Mouse (Mus musculus): ENCODE measurements around the gene Tmem50a. TPM values are rescaled to one million over a fixed set of nuclear protein-coding genes. Genes with fewer than 3 reads are reported as not detected.
A peak's percentile ranks its signal among the peaks of the same experiment; 100 is the strongest.
"Not testable (repeated sequence)": the region's sequence is repeated elsewhere in the genome, so short reads cannot be mapped to it uniquely, and the experiment has no call there.

Tmem50a gene
- polyA plus RNA-seq, 1 experiment from 2014 or later: 160 TPM

GRCm38 (mm10) chr4:134922111-134922924, 7.5 kb upstream of the Tmem50a start:
- 53% methylated on average over 10 of the region's 10 CpGs for WGBS
- no peak for ATAC-seq (ENCODE audit: insufficient number of reproducible peaks, insufficient read depth, low FRiP score, low TSS enrichment)

DNA sequence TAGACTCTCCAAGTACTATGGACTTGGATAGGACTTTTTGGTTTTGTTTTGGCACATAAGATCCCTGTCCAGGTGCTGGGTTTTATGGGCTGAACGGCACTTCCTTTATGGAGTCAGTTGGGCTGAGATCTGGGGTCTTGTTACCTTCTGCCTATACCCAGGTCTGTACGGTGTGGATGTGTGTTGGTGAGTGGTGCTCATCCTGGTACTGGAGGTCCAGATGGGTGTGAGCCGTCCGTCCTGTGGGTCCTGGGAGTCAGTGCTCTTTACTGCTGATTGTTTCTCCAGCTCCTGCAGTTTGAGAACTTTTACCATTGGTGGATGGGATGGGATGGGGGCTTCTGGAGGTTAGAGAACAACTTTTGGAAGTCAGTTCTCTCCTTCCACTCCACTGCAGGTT, 6.9 kb upstream of the Tmem50a start:
- Histone ChIP-seq H3K36me3 (peaks cover 15% of the 10 kb centered on the region), H3K4me3 (no peak overlapping the region), H3K27ac (no peak overlapping the region), H3K4me1 (peaks cover 12% of the 10 kb centered on the region), H3K9me3 (no peaks in the 10 kb centered on the region), H3K4me2 (replicated peaks) (no peak overlapping the region), H3K27me3 (no peaks in the 10 kb centered on the region), H3K9ac (no peak overlapping the region)
- no peak for ATAC-seq (ENCODE audit: insufficient number of reproducible peaks, insufficient read depth, low FRiP score, low TSS enrichment)
- WGBS: 97% methylated on average over 4 of the region's 4 CpGs

More at GRCm38 (mm10) chr4:134922111-134922924, 7.5 kb upstream of the Tmem50a start:
- Histone ChIP-seq H3K4me3 (peak overlapping the region; percentile 100), H3K36me3 (peaks cover 20% of the 10 kb centered on the region), H3K4me2 (replicated peaks) (peak overlapping the region; percentile 71), H3K9ac (peak overlapping the region; percentile 57), H3K9me3 (no peaks in the 10 kb centered on the region), H3K27ac (peak overlapping the region; percentile 85), H3K27me3 (no peaks in the 10 kb centered on the region), H3K4me1 (peaks cover 12% of the 10 kb centered on the region)

DNA sequence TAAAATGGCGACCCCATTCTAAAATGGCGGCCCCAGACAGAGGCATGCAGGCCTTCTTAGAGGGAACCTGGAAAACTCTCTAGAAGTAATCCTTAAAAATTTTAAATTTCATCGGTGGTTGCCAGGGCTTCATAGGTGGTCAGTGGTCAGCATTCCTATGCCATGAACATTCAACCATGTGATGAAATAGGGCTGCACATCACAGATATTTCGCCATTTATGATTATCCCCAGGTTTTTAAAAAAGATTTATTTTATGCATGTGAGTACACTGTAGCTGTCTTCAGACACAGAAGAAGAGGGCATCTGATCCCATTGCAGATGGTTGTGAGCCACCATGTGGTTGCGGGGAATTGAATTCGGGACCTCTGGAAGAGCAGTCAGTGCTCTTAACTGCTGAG, 5.8 kb upstream of the Tmem50a start:
- no peak overlapping the region for H3K4me2 ChIP-seq (replicated peaks)
- WGBS: 92% methylated on average over 6 of the region's 6 CpGs
- no peak for ATAC-seq (ENCODE audit: insufficient number of reproducible peaks, insufficient read depth, low FRiP score, low TSS enrichment)

GRCm38 (mm10) chr4:134919733-134920540, 5.1 kb upstream of the Tmem50a start:
- H3K36me3 ChIP-seq: no peaks in the 10 kb centered on the region
- peaks cover 3% of the 10 kb centered on the region; the same call in 1 of the 2 replicates for H3K4me1 ChIP-seq
- no peak overlapping the region for H3K27ac ChIP-seq
- no peak overlapping the region for H3K4me3 ChIP-seq
- H3K27me3 ChIP-seq: no peaks in the 10 kb centered on the region
- no peaks in the 10 kb centered on the region for H3K9me3 ChIP-seq
- ATAC-seq (ENCODE audit: insufficient number of reproducible peaks, insufficient read depth, low FRiP score, low TSS enrichment): no peak
- no peak overlapping the region for H3K4me2 ChIP-seq (replicated peaks)
- WGBS: 41% methylated on average over 12 of the region's 12 CpGs
- H3K9ac ChIP-seq: no peak overlapping the region

More for the DNA sequence above, 5.8 kb upstream of the Tmem50a start:
- Histone ChIP-seq H3K9ac (no peak overlapping the region), H3K27ac (no peak overlapping the region), H3K9me3 (no peaks in the 10 kb centered on the region), H3K4me1 (peaks cover 6% of the 10 kb centered on the region), H3K4me3 (no peak overlapping the region), H3K27me3 (no peaks in the 10 kb centered on the region), H3K36me3 (peaks cover 5% of the 10 kb centered on the region)

GRCm38 (mm10) chr4:134918381-134918780, 3.6 kb upstream of the Tmem50a start:
- no peak overlapping the region for H3K27ac ChIP-seq

DNA sequence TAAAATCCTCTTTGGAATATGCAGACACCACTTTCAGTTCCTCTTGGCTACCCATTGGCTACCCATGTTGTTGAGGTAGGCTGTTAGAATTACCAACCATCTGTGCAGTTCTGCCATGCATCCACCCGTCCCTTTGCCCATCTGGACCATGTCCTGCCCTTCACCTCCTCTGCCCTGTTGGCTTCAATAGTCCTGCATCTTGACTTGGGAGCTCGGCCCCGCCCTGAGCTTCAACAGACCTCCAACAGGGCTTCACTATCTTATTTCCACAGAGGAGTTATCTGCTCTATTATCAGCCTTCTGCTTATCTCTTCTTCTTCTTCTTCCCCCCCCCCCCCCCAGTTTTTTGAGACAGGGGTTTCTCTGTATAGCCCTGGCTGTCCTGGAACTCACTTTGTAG, 2.4 kb upstream of the Tmem50a start:
- 70% methylated on average over 3 of the region's 3 CpGs for WGBS
- no peaks in the 10 kb centered on the region for H3K9me3 ChIP-seq
- H3K9ac ChIP-seq: no peak overlapping the region
- H3K4me1 ChIP-seq: peaks cover 8% of the 10 kb centered on the region; the same call in 1 of the 2 replicates
- H3K4me2 ChIP-seq (replicated peaks): no peak overlapping the region
- H3K4me3 ChIP-seq: no peak overlapping the region
- ATAC-seq (ENCODE audit: insufficient number of reproducible peaks, insufficient read depth, low FRiP score, low TSS enrichment): no peak
- no peak overlapping the region for H3K27ac ChIP-seq
- no peaks in the 10 kb centered on the region for H3K27me3 ChIP-seq
- H3K36me3 ChIP-seq: peaks cover 4% of the 10 kb centered on the region; the same call in 1 of the 2 replicates

More at GRCm38 (mm10) chr4:134918381-134918780, 3.6 kb upstream of the Tmem50a start:
- Histone ChIP-seq H3K4me1 (peaks cover 4% of the 10 kb centered on the region; the same call in 1 of the 2 replicates), H3K4me2 (replicated peaks) (no peak overlapping the region), H3K27me3 (no peaks in the 10 kb centered on the region), H3K9me3 (no peaks in the 10 kb centered on the region), H3K4me3 (no peak overlapping the region), H3K36me3 (no peaks in the 10 kb centered on the region), H3K9ac (no peak overlapping the region)
- ATAC-seq (ENCODE audit: insufficient number of reproducible peaks, insufficient read depth, low FRiP score, low TSS enrichment): no peak
- 52% methylated on average over 7 of the region's 7 CpGs for WGBS

GRCm38 (mm10) chr4:134915223-134916050, 613 bp upstream of the Tmem50a start:
- peaks cover 8% of the 10 kb centered on the region; the same call in 1 of the 2 replicates for H3K4me1 ChIP-seq
- peaks cover 13% of the 10 kb centered on the region for H3K36me3 ChIP-seq
- H3K9ac ChIP-seq: peak overlapping the region; percentile 94
- no peaks in the 10 kb centered on the region for H3K9me3 ChIP-seq
- no peaks in the 10 kb centered on the region for H3K27me3 ChIP-seq
- 58% methylated on average over 14 of the region's 14 CpGs for WGBS
- ATAC-seq (ENCODE audit: insufficient number of reproducible peaks, insufficient read depth, low FRiP score, low TSS enrichment): peak; percentile 57; the same call in 1 of the 2 replicates
- H3K27ac ChIP-seq: peak overlapping the region; percentile 91
- peak overlapping the region; percentile 54 for H3K4me2 ChIP-seq (replicated peaks)
- peak overlapping the region; percentile 86 for H3K4me3 ChIP-seq

DNA sequence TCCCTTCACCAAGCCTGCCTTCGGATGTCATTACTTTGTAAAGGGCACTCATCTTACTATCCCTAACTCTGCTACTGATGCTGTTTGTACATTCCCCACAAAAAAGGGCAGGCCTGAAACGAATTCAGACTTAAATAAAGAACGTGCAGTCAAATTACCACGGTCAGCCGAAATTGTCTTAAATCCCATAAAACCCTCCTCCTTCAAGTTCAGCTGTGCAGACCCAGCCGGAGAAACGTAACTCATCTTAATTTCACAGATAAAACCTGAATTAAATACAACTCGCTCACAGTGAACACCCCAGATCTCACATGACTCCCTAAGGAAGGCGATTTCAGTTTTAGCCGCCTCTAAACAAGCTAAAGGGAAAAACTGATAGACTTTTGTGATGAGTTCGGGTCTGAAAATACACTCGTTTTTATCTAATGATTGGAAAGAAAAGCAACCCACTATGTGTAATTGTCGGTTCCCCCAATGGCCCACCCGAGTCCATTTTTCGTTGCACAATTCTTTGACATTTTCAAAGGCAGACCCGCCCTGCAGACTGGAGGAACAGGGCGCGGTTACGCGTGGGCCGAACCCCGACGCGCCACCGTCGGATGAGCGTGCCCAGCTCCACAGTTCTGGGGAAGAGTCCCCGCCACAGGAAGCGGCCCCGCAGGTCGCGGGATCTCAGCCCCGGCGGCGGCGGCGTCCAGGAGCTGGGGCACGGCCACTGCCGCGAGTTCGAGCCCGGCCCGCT, 531 bp downstream of the Tmem50a start:
- Histone ChIP-seq H3K9me3 (no peaks in the 10 kb centered on the region), H3K9ac (peak overlapping the region; percentile 94), H3K27me3 (no peaks in the 10 kb centered on the region), H3K27ac (peak overlapping the region; percentile 91), H3K4me2 (replicated peaks) (peak overlapping the region; percentile 54), H3K4me1 (peaks cover 8% of the 10 kb centered on the region; the same call in 1 of the 2 replicates), H3K4me3 (peak overlapping the region; percentile 86), H3K36me3 (peaks cover 19% of the 10 kb centered on the region)
- peak; percentile 24; the same call in 1 of the 2 replicates for ATAC-seq (ENCODE audit: insufficient number of reproducible peaks, insufficient read depth, low FRiP score, low TSS enrichment)
- 1% methylated on average over 43 of the region's 43 CpGs for WGBS

- Histone ChIP-seq H3K9ac (no peak overlapping the region), H3K27ac (no peak overlapping the region), H3K36me3 (peaks cover 27% of the 10 kb centered on the region), H3K27me3 (no peaks in the 10 kb centered on the region), H3K4me3 (peak overlapping the region; percentile 86), H3K9me3 (no peaks in the 10 kb centered on the region), H3K4me2 (replicated peaks) (peak overlapping the region; percentile 54), H3K4me1 (peaks cover 8% of the 10 kb centered on the region; the same call in 1 of the 2 replicates)
- WGBS: 32% methylated on average over 3 of the region's 3 CpGs
- ATAC-seq (ENCODE audit: insufficient number of reproducible peaks, insufficient read depth, low FRiP score, low TSS enrichment): no peak
Observed at GRCm38 (mm10) chr4:134913413-134913812, 1.4 kb downstream of the Tmem50a start.

GRCm38 (mm10) chr4:134911406-134911805, 3.4 kb downstream of the Tmem50a start:
- H3K4me1 ChIP-seq; H3K27ac ChIP-seq; H3K27me3 ChIP-seq; H3K9me3 ChIP-seq; H3K4me2 ChIP-seq (replicated peaks); H3K4me3 ChIP-seq; H3K9ac ChIP-seq; ATAC-seq (ENCODE audit: insufficient number of reproducible peaks, insufficient read depth, low FRiP score, low TSS enrichment): not testable (repeated sequence)
- H3K36me3 ChIP-seq: peaks cover 46% of the 10 kb centered on the region
- WGBS: 96% methylated on average over 7 of the region's 8 CpGs
